Mouse (Mus musculus): Measurements from ENCODE around the gene Shisa5.

DNA sequence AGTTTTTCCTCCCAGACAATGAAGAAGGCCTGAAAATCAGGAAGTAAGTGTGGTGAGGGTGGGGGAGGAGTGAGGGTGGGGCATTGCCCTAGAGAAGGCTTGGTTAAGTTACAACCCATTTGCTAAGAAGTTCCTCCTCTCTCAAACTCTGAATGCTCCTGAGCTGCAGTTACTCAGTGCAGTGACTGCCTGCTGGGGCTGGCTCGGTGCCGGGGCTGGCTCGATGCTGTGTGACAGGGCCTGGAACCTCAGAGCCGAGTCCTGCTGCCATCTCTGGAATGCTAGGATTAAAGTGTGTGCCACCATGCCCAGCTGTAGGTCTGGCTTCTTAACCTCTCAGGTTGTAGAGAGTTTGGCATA, 39.2 kb upstream of the Shisa5 start:
- TF ChIP-seq CTCF (IDR thresholded peaks at IDR 0.05) (no peak), EP300 (IDR thresholded peaks at IDR 0.05) (no peak)
